Mouse (Mus musculus) liver, embryonic 11.5 days (tissue): Measurements from ENCODE around the gene Nipal1. TPM values are rescaled to one million over a fixed set of nuclear protein-coding genes. Genes with fewer than 3 reads are reported as not detected.

Experiments used
- ATAC-seq: fragments of 200-750 bp; cut with Nextera tagmentation; replicated peaks from 2 replicates; pipeline ENCODE4 v1.8.0; 2017; ENCODE audit warnings: moderate number of reproducible peaks, mild to moderate bottlenecking, moderate TSS enrichment, moderate library complexity; ENCODE audit not compliant: low FRiP score
- DNase-seq: peaks from one replicate; pipeline ENCODE4 v3.0.0-alpha.2; 2017; ENCODE audit warnings: low spot score
- H3K27ac ChIP-seq: fragments of 300-500 bp; sonication (generic); 2 replicates; pipeline ENCODE4 v1.5.1; 2014; ENCODE audit warnings: mild to moderate bottlenecking, low read depth, low read length, control low read depth
- H3K27me3 ChIP-seq: fragments of 300-500 bp; sonication (generic); replicated peaks from 2 replicates; pipeline ENCODE4 v1.6.1; 2014; ENCODE audit warnings: low read length, mixed read lengths; ENCODE audit not compliant: control insufficient read depth, insufficient read depth
- H3K36me3 ChIP-seq: fragments of 300-500 bp; sonication (generic); 2 replicates; pipeline ENCODE4 v1.6.1; 2014; ENCODE audit warnings: mild to moderate bottlenecking, low read length, moderate library complexity, mixed read lengths; ENCODE audit not compliant: control insufficient read depth, insufficient read depth
- H3K4me1 ChIP-seq: fragments of 300-500 bp; sonication (generic); replicated peaks from 2 replicates; pipeline ENCODE4 v1.6.1; 2014; ENCODE audit warnings: low read length, mixed read lengths; ENCODE audit not compliant: control insufficient read depth, insufficient read depth
- H3K4me2 ChIP-seq: fragments of 300-500 bp; sonication (generic); 2 replicates; pipeline ENCODE4 v1.6.1; 2014; ENCODE audit warnings: mild to moderate bottlenecking, control low read depth, moderate library complexity
- H3K4me3 ChIP-seq: fragments of 300-500 bp; sonication (generic); 2 replicates; pipeline ENCODE4 v1.5.1; 2014; ENCODE audit warnings: low read depth, low read length, control low read depth
- H3K9ac ChIP-seq: fragments of 300-500 bp; sonication (generic); 2 replicates; pipeline ENCODE4 v1.6.1; 2014; ENCODE audit warnings: low read depth, low read length, control low read depth
- H3K9me3 ChIP-seq: fragments of 300-500 bp; sonication (generic); 2 replicates; pipeline ENCODE4 v1.6.1; 2016; ENCODE audit warnings: low read length, inconsistent platforms, mixed read lengths; ENCODE audit not compliant: control insufficient read depth
- WGBS: fragments of 180-500 bp; shearing (Covaris S2); extraction: QIAGEN DNeasy Blood & Tissue Kit; methylation state at CpG from one replicate; pipeline ENCODE4 v1.1.7; 2014; 5-methylcytosine and 5-hydroxymethylcytosine counted together
- polyA plus RNA-seq: library from polyadenylated mRNA; unstranded; fragments of >200 nt; fragmentation: Nextera tagmentation; extraction: Ambion mirVana; gene quantifications from 2 replicates; pipeline ENCODE4 v1.2.1, GENCODE M21; 2014

Gene Nipal1
- polyA plus RNA-seq = 0.92 and 0.94 TPM in 2 replicates

DNA sequence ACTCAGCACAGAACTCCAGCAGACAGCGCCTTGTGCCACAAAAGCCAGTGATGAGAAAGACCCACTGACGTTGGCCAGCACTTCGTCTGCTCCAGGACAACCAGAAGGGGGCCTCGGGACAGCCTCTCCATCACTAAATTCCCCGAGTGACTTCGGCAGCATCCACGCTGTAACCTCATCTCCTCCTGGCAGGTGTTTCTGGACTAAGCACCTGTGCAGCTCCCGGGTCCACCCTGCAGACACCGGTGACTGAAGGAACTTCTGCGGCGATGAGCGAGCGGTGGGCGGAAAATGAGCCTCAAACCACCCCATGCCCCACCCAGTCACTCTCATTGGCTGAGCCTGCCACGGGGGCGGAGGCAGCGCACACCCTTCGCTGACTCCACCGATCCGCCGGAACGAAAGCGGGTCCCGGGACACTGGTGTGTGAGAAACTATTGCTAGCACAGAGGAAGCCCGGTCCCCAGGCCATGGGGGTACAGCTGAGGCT, at the start of gene Nipal1:
Nipal1 (plus strand) TSS at position 378 of the 490 bp plus-strand sequence.
- Histone ChIP-seq H3K27ac (no peak within 1 kb of the TSS), H3K9me3 (no peaks in the 10 kb centered on the region), H3K27me3 (peaks cover 9% of the 10 kb centered on the region), H3K4me3 (peak within 1 kb of the TSS; percentile 47), H3K4me2 (peak within 1 kb of the TSS; percentile 72), H3K9ac (no peak within 1 kb of the TSS), H3K36me3 (no peaks in the 10 kb centered on the region), H3K4me1 (no peaks in the 10 kb centered on the region; the same call in 1 of the 2 replicates)
- DNase-seq = peak; percentile 79
- 1% methylated on average over 25 of the region's 25 CpGs for WGBS
- peak; percentile 96 for ATAC-seq

GRCm38 (mm10) chr5:72601006-72601405, 46.6 kb upstream of the Nipal1 start:
- Histone ChIP-seq H3K9ac (no peak overlapping the region), H3K36me3 (no peaks in the 10 kb centered on the region), H3K4me2 (no peak overlapping the region), H3K27ac (no peak overlapping the region), H3K4me3 (no peak overlapping the region), H3K4me1 (no peaks in the 10 kb centered on the region), H3K27me3 (no peaks in the 10 kb centered on the region), H3K9me3 (no peaks in the 10 kb centered on the region)
- DNase-seq (peak; percentile 40), ATAC-seq (no peak)
- WGBS = 20% methylated on average over 5 of the region's 5 CpGs

- H3K9ac ChIP-seq = no peak overlapping the region
- no peak for DNase-seq
- H3K4me1 ChIP-seq = no peaks in the 10 kb centered on the region
- H3K9me3 ChIP-seq = no peaks in the 10 kb centered on the region
- no peak overlapping the region for H3K4me2 ChIP-seq
- WGBS = 76% methylated on average over 4 of the region's 4 CpGs
- no peak overlapping the region for H3K4me3 ChIP-seq
- no peak overlapping the region for H3K27ac ChIP-seq
- ATAC-seq = no peak
- H3K27me3 ChIP-seq = no peaks in the 10 kb centered on the region
- no peaks in the 10 kb centered on the region for H3K36me3 ChIP-seq
Observed at GRCm38 (mm10) chr5:72603138-72603537, 44.5 kb upstream of the Nipal1 start.

DNA sequence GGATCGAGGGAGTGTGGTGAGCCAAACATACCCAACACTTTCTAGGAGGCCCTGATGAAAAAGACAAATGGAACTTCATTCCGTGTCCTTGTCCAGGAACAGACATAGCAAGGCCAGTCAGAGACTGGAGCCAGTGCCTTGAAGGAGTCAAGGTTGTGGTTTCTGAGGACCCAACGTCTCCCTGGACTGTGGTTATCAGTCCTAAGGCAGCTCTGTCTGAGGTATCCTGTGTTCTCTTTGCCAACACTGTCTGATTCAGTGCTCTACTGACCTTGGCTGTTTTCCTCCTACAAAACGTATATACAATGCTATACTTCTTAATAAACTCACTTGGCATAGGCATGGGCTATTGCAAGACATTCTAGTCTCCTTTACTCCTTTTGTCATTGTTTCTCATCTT, 30.2 kb upstream of the Nipal1 start:
- ATAC-seq = no peak
- Histone ChIP-seq H3K4me1 (no peaks in the 10 kb centered on the region), H3K27ac (no peak overlapping the region), H3K36me3 (no peaks in the 10 kb centered on the region), H3K4me2 (no peak overlapping the region), H3K9ac (no peak overlapping the region), H3K9me3 (no peaks in the 10 kb centered on the region), H3K27me3 (no peaks in the 10 kb centered on the region), H3K4me3 (no peak overlapping the region)
- WGBS = 49% methylated on average over 4 of the region's 4 CpGs
- DNase-seq = no peak

GRCm38 (mm10) chr5:72621022-72621421, 26.6 kb upstream of the Nipal1 start:
- ATAC-seq (no peak), DNase-seq (no peak)
- no peaks in the 10 kb centered on the region for H3K36me3 ChIP-seq
- no peak overlapping the region for H3K27ac ChIP-seq
- H3K4me3 ChIP-seq = no peak overlapping the region
- WGBS = 89% methylated on average over 1 of the region's 1 CpGs
- H3K4me2 ChIP-seq = no peak overlapping the region
- no peaks in the 10 kb centered on the region for H3K4me1 ChIP-seq
- no peaks in the 10 kb centered on the region for H3K27me3 ChIP-seq
- H3K9ac ChIP-seq = no peak overlapping the region
- no peaks in the 10 kb centered on the region for H3K9me3 ChIP-seq

DNA sequence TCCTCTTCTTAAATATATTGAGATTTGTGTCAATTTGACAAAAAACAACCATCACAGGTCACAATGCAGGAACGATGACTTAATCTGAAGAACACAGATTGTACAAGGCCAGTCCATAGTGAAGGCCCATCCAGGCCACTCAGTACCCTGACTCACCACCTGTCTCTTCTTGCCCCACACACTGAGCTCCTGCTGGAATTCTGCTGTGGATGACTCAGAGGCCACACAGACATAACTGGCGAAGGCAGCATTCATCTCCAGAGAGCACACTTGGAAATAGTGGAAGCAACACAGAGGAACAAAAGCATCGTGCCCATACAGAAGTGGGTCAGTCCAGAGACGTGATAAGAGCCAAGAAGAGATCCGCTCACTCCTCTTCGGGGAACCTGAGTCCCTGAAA, 17.6 kb upstream of the Nipal1 start:
- no peak overlapping the region for H3K4me2 ChIP-seq
- no peak for DNase-seq
- no peak for ATAC-seq
- no peaks in the 10 kb centered on the region for H3K36me3 ChIP-seq
- H3K4me1 ChIP-seq = no peaks in the 10 kb centered on the region
- H3K4me3 ChIP-seq = no peak overlapping the region
- H3K9me3 ChIP-seq = no peaks in the 10 kb centered on the region
- H3K9ac ChIP-seq = no peak overlapping the region
- H3K27me3 ChIP-seq = no peaks in the 10 kb centered on the region
- WGBS = 80% methylated on average over 6 of the region's 6 CpGs
- H3K27ac ChIP-seq = no peak overlapping the region

GRCm38 (mm10) chr5:72634791-72635271, 12.8 kb upstream of the Nipal1 start:
- DNase-seq (no peak), ATAC-seq (no peak)
- Histone ChIP-seq H3K27me3 (no peaks in the 10 kb centered on the region), H3K9ac (no peak overlapping the region), H3K4me2 (no peak overlapping the region), H3K27ac (no peak overlapping the region), H3K4me1 (no peaks in the 10 kb centered on the region), H3K4me3 (no peak overlapping the region), H3K9me3 (no peaks in the 10 kb centered on the region), H3K36me3 (no peaks in the 10 kb centered on the region)
- WGBS = 50% methylated on average over 9 of the region's 9 CpGs

DNA sequence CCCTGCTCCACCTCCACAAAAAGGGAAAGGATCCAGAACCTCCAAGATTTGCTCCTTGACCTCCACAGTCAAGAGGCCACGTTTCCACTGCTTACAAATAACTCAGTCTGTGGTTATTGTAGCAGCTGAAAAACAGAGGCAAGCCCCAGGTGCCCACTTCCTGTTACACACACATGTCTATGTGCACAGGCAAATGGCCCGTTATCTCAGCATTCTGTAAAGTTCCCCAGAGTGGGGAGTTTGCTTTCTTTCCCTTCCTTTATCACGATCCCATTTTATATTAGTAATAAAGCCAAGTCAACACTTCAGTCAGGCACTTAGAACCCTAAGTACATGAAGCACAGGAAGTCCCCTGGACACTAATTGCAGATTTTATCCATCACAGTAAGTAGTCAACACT, 11.5 kb upstream of the Nipal1 start:
- no peak overlapping the region for H3K9ac ChIP-seq
- no peak overlapping the region for H3K4me2 ChIP-seq
- no peak overlapping the region for H3K4me3 ChIP-seq
- H3K9me3 ChIP-seq = no peaks in the 10 kb centered on the region
- H3K4me1 ChIP-seq = no peaks in the 10 kb centered on the region
- H3K36me3 ChIP-seq = no peaks in the 10 kb centered on the region
- DNase-seq = no peak
- no peaks in the 10 kb centered on the region for H3K27me3 ChIP-seq
- ATAC-seq = no peak
- no peak overlapping the region for H3K27ac ChIP-seq
- 41% methylated on average over 3 of the region's 3 CpGs for WGBS

GRCm38 (mm10) chr5:72636576-72636975, 11.0 kb upstream of the Nipal1 start:
- DNase-seq (no peak), ATAC-seq (no peak)
- no peak overlapping the region for H3K9ac ChIP-seq
- no peaks in the 10 kb centered on the region for H3K4me1 ChIP-seq
- 86% methylated on average over 3 of the region's 3 CpGs for WGBS
- no peaks in the 10 kb centered on the region for H3K9me3 ChIP-seq
- no peak overlapping the region for H3K4me2 ChIP-seq
- H3K4me3 ChIP-seq = no peak overlapping the region
- H3K27ac ChIP-seq = no peak overlapping the region
- H3K36me3 ChIP-seq = no peaks in the 10 kb centered on the region
- no peaks in the 10 kb centered on the region for H3K27me3 ChIP-seq
